Mouse (Mus musculus) c-Kit-negative CD71-positive TER-119-positive erythroid progenitor cells, embryonic 14.5 days (primary cell): ENCODE results near the gene Sco2.

Source experiments
- DNase-seq: peaks from one replicate; pipeline ENCODE4 v3.0.0-alpha.2; 2013; ENCODE audit warnings: low read depth, low spot score

The Sco2 gene

GRCm38 (mm10) chr15:89323656-89324055 is 50.0 kb downstream of the Sco2 start:
- DNase-seq = no peak

GRCm38 (mm10) chr15:89322670-89323522 is 50.8 kb downstream of the Sco2 start, which contains the start of gene Adm2:
Gene Adm2, plus strand, starts transcription at chr15:89322720.
- no peak for DNase-seq
